Mouse (Mus musculus) bone marrow macrophage, adult 2 months (primary cell): ENCODE results near the gene Cep97.

ENCODE experiments used
- CTCF ChIP-seq: IDR thresholded peaks from 2 replicates; pipeline ENCODE4 v1.5.1; 2012; ENCODE audit warnings: low read depth, mild to moderate bottlenecking, low read length, moderate library complexity
- POLR2A ChIP-seq: IDR thresholded peaks from 2 replicates; pipeline ENCODE4 v1.6.1; 2012; ENCODE audit warnings: mild to moderate bottlenecking, low read depth, low read length, borderline replicate concordance

GRCm38 (mm10) chr16:55922079-55922478 is 12.6 kb downstream of the Cep97 start:
- TF ChIP-seq CTCF (no peak), POLR2A (no peak)
